Mouse (Mus musculus) spleen, adult 2 months (tissue): ENCODE data around the gene Atp6v0a1. TPM values are rescaled to one million over a fixed set of nuclear protein-coding genes. Genes with fewer than 3 reads are reported as not detected.

ENCODE experiments used
- DNase-seq, 2 experiments: peaks; one replicate each; pipeline versions ENCODE4 v3.0.0 to v3.0.0-alpha.2; 2012 to 2021; ENCODE audit warnings: low spot score in 2 of 2, low read depth in 1 of 2
- H3K27ac ChIP-seq: fragments of 200-500 bp; 2 replicates; pipeline ENCODE4 v1.5.1; 2012; ENCODE audit warnings: low read length, inconsistent platforms; ENCODE audit not compliant: insufficient read depth
- H3K27me3 ChIP-seq: fragments of 200-500 bp; 2 replicates; pipeline ENCODE4 v1.6.1; 2012; ENCODE audit warnings: mild to moderate bottlenecking, moderate library complexity, low read length, inconsistent platforms; ENCODE audit not compliant: control insufficient read depth, insufficient read depth
- H3K36me3 ChIP-seq: fragments of 200-500 bp; 2 replicates; pipeline ENCODE4 v1.6.1; 2012; ENCODE audit warnings: mild to moderate bottlenecking, low read length, inconsistent platforms; ENCODE audit not compliant: control insufficient read depth, insufficient read depth
- H3K4me1 ChIP-seq: fragments of 200-500 bp; 2 replicates; pipeline ENCODE4 v1.6.1; 2011; ENCODE audit warnings: inconsistent platforms; ENCODE audit not compliant: control insufficient read depth, insufficient read depth, insufficient read length
- H3K4me3 ChIP-seq: fragments of 200-500 bp; 2 replicates; pipeline ENCODE4 v1.5.1; 2011; ENCODE audit warnings: mild to moderate bottlenecking, inconsistent platforms; ENCODE audit not compliant: insufficient read depth, insufficient read length; ENCODE audit errors: extremely low read depth
- CTCF ChIP-seq: fragments of 200-500 bp; IDR thresholded peaks from 2 replicates; pipeline ENCODE4 v1.5.1; 2011; ENCODE audit warnings: mild to moderate bottlenecking, inconsistent platforms; ENCODE audit not compliant: insufficient read depth, insufficient read length, insufficient replicate concordance; ENCODE audit errors: extremely low read depth
- POLR2A ChIP-seq: fragments of 200-500 bp; IDR thresholded peaks from 2 replicates; pipeline ENCODE4 v1.6.1; 2011; ENCODE audit warnings: low read depth, low read length, inconsistent platforms
- WGBS: fragments of 180-500 bp; shearing (Covaris S2); methylation state at CpG from one replicate; pipeline ENCODE4 v1.1.7; 2018; 5-methylcytosine and 5-hydroxymethylcytosine counted together
- polyA plus RNA-seq: library from polyadenylated mRNA; depleted of rRNA; stranded (reverse); fragments of >200 nt; gene quantifications from 2 replicates; pipeline ENCODE4 v1.2.3, GENCODE M21; 2012

Gene Atp6v0a1
- polyA plus RNA-seq, 1 experiment = 41.8 TPM

DNA sequence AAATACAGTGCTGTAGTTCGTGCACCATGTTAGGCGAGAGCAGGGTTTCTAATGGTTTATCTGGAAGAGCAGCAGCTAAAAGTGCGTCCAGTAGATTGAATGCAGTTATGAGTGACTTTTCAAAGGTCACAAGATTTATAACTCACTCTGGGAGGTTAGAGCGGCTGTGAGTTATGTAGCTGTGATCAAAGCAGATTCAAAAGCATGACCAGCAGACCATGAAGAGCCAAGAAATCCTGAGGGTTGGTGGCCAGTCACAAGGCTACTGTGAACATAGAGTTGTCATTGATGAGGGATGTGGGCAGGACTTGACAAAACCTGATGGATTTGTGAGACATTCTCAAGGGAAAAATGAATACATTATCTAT lies 26.1 kb downstream of the Atp6v0a1 start:
- TF ChIP-seq POLR2A (no peak), CTCF (no peak)
- H3K36me3 ChIP-seq = peaks cover 40% of the 10 kb centered on the region
- 83% methylated on average over 4 of the region's 4 CpGs for WGBS

DNA sequence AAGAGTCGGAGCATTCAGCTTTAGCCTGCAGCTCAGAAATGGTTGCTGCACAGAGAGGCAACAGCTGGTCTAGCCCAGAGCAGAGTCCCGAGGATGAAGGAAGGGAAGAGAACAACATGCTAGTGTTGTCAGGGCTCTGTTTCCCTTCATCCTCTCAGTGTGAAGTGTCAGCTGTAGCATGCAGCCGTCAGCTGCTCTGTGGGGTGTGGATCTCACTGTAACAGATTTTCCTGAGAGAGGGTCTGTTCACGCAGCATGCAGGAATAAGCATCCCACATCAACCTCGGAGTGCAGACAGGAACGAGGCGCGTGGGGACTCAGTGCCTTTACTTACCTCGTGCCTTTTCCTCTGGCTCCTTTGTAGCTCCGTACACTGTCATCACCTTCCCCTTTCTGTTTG lies 28.5 kb downstream of the Atp6v0a1 start:
- TF ChIP-seq CTCF (no peak), POLR2A (no peak)
- Histone ChIP-seq H3K27ac (no peak overlapping the region), H3K4me1 (no peaks in the 10 kb centered on the region), H3K27me3 (no peaks in the 10 kb centered on the region), H3K36me3 (peaks cover 38% of the 10 kb centered on the region), H3K4me3 (no peak overlapping the region)
- DNase-seq = no peak
- WGBS = 91% methylated on average over 10 of the region's 10 CpGs

More for the DNA sequence above, 26.1 kb downstream of the Atp6v0a1 start:
- DNase-seq = no peak
- no peak overlapping the region for H3K4me3 ChIP-seq
- H3K27ac ChIP-seq = no peak overlapping the region
- no peaks in the 10 kb centered on the region for H3K27me3 ChIP-seq
- H3K4me1 ChIP-seq = no peaks in the 10 kb centered on the region

DNA sequence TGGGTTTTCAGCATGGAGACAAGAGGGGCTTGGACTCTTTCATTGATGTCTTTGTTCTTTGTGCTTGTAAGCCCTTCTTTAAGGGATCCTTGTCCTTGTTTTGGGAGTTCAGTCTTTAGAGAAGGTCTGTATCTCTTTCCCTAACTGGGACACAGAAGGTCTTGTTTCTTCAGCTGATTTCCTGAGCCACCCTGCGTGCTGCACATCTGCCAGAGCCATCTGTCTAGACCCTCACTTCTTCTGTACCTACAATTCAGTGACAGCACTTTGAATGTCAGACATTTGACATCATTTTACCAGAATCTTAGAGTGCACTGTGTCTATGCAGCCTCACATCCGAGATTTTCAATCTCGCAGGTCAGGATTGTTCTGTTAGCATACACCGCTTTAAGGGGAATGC lies 36.6 kb downstream of the Atp6v0a1 start:
- Histone ChIP-seq H3K27me3 (no peaks in the 10 kb centered on the region), H3K36me3 (peaks cover 32% of the 10 kb centered on the region), H3K4me3 (no peak overlapping the region), H3K4me1 (peaks cover 4% of the 10 kb centered on the region; the same call in 1 of the 2 replicates), H3K27ac (no peak overlapping the region)
- TF ChIP-seq POLR2A (no peak), CTCF (no peak)
- DNase-seq = no peak
- 79% methylated on average over 4 of the region's 4 CpGs for WGBS

GRCm38 (mm10) chr11:101046440-101046839 lies 37.2 kb downstream of the Atp6v0a1 start:
- H3K27me3 ChIP-seq = no peaks in the 10 kb centered on the region
- TF ChIP-seq CTCF (no peak), POLR2A (no peak)
- WGBS = 15% methylated on average over 9 of the region's 9 CpGs
- H3K4me1 ChIP-seq = peaks cover 4% of the 10 kb centered on the region; the same call in 1 of the 2 replicates
- peak in 1 of 2 experiments; percentile 28 for DNase-seq
- peak overlapping the region; percentile 61 for H3K27ac ChIP-seq
- H3K4me3 ChIP-seq = no peak overlapping the region
- H3K36me3 ChIP-seq = peaks cover 30% of the 10 kb centered on the region

DNA sequence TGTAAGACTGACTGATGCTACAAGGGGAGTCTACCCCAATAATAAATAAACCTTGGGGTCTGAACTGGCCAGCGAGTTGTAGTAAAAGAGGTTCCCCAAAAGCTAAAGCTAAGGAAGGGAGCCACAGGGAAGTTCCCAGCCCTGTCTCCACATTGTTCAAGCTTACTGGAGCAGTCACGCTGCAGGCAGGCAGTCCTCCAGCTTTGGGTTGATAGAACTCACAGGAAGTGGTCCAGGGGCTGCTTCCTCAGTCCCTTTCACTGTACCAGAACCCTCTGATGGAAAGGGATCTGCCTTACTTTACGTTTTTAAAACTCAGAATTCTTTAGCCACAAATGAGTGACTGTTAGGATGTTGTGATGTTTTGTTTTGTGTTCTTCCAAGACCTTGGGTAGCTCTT lies 38.2 kb downstream of the Atp6v0a1 start:
- H3K36me3 ChIP-seq = peaks cover 30% of the 10 kb centered on the region

DNA sequence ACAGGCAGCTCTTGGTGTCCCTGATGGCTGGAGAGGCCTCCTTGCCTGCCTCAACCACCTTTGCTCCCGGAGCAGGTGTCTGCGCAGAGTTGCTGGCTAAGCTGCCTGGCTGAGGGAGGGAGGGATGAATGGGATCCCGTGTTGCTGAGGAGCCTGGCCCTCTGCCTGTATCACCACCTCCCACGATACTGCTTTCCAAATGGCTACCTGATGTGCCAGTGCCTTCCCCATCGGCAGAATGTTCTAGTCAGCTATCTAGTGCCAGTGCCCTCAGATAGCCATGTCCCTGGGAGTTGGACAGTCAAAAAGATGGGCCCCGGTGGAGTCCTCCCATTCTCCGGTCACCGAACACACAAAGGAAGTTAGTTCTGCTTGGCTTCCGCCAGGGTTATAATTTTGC lies 41.1 kb downstream of the Atp6v0a1 start:
- Histone ChIP-seq H3K4me3 (no peak overlapping the region), H3K36me3 (peaks cover 15% of the 10 kb centered on the region), H3K4me1 (peaks cover 4% of the 10 kb centered on the region; the same call in 1 of the 2 replicates), H3K27ac (no peak overlapping the region), H3K27me3 (no peaks in the 10 kb centered on the region)
- TF ChIP-seq CTCF = no peak
- TF ChIP-seq POLR2A = no peak
- 90% methylated on average over 9 of the region's 9 CpGs for WGBS
- no peak for DNase-seq

More for the DNA sequence above, 38.2 kb downstream of the Atp6v0a1 start:
- 43% methylated on average over 3 of the region's 3 CpGs for WGBS
- peaks cover 4% of the 10 kb centered on the region; the same call in 1 of the 2 replicates for H3K4me1 ChIP-seq
- H3K27ac ChIP-seq = no peak overlapping the region
- TF ChIP-seq POLR2A = no peak
- TF ChIP-seq CTCF = no peak
- no peak for DNase-seq
- no peak overlapping the region for H3K4me3 ChIP-seq
- H3K27me3 ChIP-seq = no peaks in the 10 kb centered on the region

DNA sequence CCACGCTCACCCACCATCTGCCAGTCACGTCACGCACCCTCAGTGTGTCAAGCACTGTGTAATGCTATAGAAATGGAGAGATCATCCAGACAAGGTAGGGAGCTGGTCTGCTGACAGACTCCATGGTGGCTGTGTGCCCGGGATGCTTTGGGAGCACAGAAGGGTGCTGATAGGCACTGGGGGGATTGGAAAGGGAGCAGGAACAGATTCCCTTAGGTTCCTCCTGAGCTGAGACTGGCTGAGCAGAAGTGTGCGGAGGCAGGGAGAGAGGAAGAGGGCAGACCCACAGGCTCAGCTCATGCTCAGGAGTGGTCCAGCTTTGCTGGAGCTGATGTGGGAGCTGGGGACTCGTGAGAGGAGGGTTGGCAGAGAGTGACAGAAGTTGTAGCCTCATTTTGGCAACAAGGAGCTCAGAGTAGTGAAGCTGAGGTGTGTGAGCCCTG lies 41.8 kb downstream of the Atp6v0a1 start:
- DNase-seq = no peak
- peaks cover 3% of the 10 kb centered on the region; the same call in 1 of the 2 replicates for H3K4me1 ChIP-seq
- H3K27me3 ChIP-seq = no peaks in the 10 kb centered on the region
- H3K4me3 ChIP-seq = no peak overlapping the region
- H3K27ac ChIP-seq = no peak overlapping the region
- TF ChIP-seq CTCF (no peak), POLR2A (no peak)
- H3K36me3 ChIP-seq = peaks cover 14% of the 10 kb centered on the region
- 85% methylated on average over 6 of the region's 6 CpGs for WGBS
